Mouse (Mus musculus) A20 (cell line): ENCODE measurements around the gene 1700001O22Rik.

ENCODE experiments used
- DNase-seq: peaks from one replicate; pipeline ENCODE4 v3.0.0-alpha.2; 2011; ENCODE audit warnings: low read depth, low spot score

The 1700001O22Rik gene

DNA sequence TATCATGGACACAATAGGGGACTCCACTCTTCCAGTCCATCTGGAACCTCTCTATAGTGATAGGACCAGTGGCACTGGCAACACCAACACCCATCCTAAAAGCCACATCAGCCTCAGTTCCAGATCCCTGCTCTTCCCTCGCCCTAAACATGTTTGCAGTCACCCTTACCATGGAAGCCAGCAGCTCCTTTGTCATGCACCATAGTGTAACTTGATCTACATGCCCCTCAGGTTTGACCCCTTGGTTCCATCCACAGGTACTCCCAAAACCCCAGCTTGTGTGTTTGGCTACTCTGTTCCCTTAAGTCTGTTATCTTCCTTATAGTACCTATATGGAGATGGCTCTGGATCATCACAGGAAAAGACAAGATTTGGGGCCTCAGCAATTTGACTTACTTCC lies 12.9 kb upstream of the 1700001O22Rik start:
- no peak for DNase-seq

- no peak for DNase-seq
Measured at GRCm38 (mm10) chr2:30810573-30810972, 7.1 kb upstream of the 1700001O22Rik start.

- DNase-seq, result no peak
Measured at GRCm38 (mm10) chr2:30809503-30809902, 6.0 kb upstream of the 1700001O22Rik start.

DNA sequence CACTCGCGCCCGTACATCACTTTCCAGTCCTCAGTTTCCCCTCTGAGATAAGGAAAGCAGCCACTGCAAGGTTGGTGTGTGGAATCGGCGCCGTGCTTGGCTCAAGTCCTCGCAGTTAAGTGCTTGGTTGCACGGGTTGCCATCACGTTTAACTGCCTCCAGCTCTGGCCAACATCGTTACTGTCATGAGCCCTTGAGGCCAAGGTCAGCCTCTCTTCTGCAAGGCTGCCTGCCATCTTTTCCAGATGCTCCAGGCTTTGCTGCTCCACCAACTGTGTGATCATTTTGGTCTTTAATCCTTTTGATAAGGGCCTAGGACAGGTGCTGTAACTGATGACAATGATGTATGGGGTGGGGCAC lies 4.8 kb upstream of the 1700001O22Rik start:
- DNase-seq, result no peak

GRCm38 (mm10) chr2:30807648-30808295 lies 4.3 kb upstream of the 1700001O22Rik start, which contains the start of gene Ntmt1:
Ntmt1 (plus strand) TSS chr2:30807826.
- peak; percentile 100 for DNase-seq

- DNase-seq, result no peak
Measured at GRCm38 (mm10) chr2:30807147-30807647, 3.7 kb upstream of the 1700001O22Rik start.

DNA sequence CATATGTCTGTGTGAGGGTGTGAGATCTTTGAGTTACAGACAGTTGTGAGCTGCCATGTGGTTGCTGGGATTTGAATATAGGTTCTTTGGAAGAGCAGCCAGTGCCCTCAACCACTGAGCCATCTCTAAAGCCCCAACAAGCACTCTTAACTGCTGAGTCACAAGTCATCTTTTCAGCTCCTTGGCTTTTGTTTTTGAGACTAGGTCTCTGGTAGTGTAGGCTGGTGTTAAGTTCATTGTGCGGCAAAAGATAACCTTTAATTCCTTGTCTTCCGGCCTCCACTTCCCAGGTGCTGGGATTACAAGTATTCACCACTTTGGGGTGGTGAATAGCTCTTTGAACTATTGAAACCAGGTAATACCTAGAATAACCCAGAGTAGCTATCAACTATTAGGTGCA lies 2.5 kb upstream of the 1700001O22Rik start:
- no peak for DNase-seq

DNA sequence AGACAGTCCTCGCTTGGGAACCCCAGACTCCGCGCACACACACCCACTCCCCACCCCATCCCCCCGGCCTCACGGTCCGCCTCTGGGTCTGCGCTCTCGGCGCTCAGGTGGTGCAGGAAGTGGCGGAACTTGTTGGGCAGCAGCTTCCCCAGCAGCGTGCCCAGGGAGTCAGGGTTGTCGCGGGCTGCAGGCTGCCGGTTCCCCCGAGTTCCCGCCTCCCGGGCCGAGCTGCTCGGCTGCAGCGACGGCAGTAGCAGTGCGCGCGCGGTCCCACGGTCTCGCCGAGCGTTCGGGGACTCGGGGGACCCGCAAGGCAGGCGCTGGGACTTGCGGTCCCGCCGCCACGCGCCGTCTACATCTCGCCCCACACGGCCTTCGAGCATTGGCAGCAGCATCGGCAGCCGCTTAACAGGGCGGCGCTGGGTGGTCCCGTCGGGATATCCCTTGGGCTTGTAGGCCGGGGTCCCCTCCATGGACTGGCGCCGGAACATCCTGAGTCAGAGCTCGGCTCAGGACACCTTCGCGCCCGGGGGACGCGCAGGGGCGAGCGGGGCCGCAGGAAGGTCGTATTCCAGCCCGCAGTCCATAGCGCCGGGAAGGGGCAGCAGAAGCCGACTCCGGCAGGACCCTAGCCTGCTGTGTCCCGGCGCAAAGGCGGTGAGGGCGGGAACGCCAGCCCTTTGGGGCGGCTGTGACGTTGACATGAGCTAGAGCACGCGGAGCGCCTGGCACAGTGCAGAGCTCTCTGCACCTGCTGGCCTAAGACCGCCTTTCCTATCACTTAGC lies 2.2 kb downstream of the 1700001O22Rik start:
- DNase-seq, result no peak

DNA sequence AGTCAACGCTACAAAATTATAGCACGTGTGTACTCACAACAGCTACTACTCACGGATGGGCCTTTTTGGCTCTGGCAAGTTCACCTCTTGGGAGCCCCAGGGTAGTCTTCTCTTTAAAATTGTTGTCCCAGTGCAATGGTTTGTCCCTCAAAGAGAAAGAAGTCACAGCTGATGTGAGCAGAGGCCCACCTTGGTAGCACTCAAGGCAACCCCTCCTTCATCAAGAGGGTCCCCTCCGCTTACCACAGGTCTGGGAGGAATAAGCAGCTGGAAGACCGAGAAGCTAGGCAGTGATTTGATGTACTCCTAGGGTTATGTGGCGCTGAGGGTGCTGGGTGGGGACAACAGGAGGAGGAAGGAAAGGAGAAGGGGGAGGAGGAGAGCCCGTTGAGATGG lies 2.8 kb downstream of the 1700001O22Rik start:
- DNase-seq, result no peak

- no peak for DNase-seq
Measured at GRCm38 (mm10) chr2:30799456-30799855, 4.0 kb downstream of the 1700001O22Rik start.

DNA sequence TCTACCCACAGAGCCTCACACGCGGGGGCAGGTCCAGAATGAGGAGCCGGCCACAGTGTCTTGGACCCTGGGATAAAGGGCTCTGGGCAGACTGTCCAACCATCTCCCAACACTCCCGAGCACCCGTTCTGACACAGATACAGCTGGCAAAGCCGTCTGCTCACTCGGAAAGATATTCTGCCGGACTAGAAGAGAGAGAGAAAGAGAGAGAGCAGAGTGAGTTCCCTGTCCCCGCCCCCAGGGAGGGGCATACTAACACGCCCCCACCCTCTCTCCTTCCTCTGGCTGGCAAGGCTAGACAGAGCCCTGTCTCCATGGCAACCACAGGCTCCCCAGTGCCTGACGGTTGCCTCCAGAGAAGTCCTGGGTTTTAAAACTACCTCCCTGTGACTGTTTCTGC lies 7.1 kb downstream of the 1700001O22Rik start:
- peak; percentile 62 for DNase-seq

- DNase-seq, result no peak
Measured at GRCm38 (mm10) chr2:30795889-30796275, 7.6 kb downstream of the 1700001O22Rik start.

DNA sequence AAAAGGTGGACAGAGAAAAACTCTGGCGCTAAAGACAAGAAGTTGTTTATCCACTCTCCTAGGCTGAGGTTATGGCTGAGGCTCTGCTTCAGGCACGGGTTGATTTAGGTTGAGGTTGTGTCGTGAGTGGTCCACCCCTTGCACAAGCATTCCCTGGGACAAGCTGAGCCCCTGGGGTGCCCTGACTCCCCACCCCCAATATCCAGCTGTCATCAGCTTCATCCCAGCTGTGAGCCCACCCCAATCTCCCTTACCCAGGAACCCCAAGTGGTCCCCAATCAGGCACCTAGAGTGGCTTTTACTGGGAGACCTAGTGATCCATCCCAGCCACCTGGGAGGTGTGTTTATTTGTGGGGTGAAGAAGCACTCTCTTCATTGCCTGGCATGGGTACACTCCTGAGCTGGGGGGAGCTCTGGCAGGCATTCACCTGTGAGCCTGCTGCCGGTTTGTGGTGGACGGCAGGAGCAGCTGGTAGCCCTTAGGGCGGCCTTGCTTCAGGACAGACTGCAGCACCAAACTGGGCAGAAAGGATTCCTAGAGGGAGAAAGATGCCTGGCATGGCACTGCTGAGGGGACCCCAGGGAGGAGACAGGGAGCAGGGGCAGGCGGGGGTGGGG lies 8.1 kb downstream of the 1700001O22Rik start:
- DNase-seq, result no peak

DNA sequence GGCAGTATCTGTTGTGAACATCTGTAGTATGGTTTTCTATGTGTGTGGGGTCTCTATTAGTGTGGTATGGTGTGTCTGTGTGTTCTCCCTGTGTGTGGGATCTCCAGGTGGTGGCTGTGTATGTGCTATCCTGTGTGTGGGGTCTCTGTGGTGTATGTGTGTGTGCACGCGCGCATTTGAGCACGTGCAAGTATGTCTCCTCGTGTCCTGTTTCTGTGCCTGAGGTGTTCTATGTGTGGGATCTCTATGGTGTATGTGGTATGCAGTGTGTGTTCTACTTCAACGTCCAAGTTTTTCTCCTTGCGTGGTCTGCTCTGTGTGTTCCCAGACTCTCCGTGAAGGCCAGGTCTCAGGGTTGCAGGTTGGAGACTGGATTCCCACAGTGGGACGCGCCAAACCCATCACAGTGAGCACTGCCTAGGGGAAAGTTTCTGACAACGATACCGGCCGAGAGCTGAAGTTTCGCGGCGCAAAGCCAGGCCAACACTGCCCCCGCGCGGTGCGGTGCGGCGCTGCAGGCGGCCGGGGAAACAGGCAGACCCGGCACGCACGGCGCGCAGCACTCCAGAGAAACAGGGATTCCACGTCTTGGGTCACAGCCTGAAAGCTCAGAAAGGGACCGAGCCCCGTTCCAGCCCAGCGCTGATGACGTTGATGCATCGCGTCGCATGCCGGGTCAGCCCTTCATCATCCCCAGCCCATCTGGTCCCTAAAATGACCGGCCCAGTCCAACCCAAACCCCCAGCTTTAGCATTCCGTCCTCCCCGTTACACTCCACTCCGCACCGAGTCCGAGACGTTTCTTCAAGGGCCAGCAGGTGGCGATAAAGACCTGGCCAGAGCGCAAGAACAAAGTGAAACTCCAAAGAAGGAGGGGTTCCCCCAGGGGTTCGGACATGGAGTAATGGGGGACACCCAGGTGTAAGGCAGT lies 9.0 kb downstream of the 1700001O22Rik start:
- peak; percentile 92 for DNase-seq

DNA sequence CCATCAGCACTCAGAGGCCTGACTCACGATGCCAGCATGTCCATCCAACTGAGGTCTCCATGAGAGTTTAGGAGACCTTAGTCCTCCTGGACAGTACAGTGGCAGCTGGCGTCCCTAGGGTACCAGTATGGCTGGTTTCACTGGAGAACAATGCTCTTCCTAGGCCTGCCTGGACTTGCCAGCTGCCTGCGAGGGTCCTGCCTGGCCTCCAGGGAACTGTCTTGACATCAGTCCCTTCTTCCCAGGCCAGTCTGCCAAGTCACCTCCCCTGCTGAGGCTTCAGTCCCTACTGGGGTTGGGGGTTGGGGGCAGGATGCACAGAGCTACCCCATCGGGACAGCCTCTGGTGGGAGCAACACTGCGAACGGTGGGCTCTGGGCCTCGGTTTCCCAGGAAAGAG lies 11.4 kb downstream of the 1700001O22Rik start:
- no peak for DNase-seq

DNA sequence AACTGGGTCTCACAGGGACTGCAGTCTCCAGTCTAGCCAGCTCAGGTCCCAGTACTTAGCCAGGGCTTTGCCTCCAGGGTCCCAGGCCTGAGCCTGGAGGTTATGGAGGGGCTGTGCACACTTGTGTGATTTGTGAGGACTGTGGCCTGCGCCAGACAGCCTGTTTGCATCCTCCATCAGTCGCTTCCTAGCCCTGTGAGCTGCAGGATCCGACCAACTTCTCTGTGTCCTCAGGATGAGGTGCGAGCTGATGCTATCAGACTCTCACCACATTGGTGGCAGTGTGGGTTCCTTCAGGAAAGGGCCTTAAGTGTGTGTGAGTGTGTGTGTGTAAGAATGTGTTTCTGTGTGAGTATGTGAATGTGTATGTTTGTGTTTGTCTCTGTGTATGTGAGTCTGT lies 16.0 kb downstream of the 1700001O22Rik start:
- no peak for DNase-seq

DNA sequence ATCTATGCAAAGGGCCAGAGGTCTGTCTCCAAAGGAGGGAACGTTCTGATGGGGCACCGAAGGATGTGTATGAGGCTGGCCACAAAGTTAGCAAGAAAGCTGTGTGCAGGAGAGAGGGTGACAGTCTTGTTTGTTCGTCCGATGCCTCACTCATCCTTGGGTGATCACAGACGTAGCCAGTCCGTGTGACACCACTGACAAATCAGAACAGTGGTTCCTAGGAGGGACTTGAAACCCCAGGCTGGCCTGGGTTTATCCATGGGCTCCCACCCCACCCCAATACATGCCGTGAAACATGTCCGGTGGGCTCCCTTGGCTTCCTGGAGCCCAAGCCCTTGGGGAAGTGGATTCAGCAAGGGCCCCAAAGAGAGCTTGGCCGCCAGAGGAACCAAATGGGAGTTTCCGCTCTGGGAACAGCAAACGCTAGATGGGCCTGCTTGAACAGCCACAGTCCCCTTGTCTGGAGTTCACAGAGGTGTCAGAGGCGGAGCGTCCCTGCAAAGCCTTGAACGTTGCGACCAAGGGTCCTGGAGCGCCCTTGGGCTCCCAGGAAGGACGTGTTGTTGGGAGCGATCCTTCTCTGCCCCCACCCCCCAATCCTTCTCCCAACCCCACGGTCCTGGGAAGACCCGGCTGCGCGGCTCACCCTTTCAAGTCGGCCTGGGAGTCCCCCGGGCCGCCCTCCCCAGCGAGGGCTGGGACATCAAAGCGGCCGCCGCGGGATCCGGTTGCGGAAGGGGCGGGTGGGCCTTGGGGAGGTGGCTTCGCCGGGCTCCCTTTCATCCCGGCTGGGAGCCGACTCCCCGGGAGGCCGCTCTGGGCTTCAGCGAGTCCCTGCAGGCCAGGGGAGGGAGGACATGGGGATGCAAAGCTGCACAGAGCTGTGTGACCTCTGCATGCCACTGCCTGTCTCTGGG lies 19.1 kb downstream of the 1700001O22Rik start:
- no peak for DNase-seq

DNA sequence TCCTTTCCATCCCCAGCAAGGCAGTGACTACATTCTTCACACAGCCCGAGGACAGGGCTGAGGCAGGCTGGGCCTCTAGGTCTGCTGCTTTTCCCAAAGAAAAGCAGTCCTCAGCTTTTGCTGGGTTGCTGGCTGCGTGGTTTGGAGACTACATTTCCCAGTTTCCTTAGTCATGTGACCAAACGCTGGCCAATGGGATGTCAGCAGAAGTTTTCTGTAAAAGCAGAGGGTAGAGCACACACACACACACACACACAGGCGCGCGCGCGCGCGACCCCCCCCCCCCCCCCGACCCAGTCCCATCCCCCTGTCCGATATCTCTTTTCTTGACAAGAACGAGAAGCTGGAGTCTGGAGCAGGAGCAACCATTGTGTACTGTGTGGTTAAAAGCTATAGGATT lies 20.1 kb downstream of the 1700001O22Rik start:
- peak; percentile 31 for DNase-seq

DNA sequence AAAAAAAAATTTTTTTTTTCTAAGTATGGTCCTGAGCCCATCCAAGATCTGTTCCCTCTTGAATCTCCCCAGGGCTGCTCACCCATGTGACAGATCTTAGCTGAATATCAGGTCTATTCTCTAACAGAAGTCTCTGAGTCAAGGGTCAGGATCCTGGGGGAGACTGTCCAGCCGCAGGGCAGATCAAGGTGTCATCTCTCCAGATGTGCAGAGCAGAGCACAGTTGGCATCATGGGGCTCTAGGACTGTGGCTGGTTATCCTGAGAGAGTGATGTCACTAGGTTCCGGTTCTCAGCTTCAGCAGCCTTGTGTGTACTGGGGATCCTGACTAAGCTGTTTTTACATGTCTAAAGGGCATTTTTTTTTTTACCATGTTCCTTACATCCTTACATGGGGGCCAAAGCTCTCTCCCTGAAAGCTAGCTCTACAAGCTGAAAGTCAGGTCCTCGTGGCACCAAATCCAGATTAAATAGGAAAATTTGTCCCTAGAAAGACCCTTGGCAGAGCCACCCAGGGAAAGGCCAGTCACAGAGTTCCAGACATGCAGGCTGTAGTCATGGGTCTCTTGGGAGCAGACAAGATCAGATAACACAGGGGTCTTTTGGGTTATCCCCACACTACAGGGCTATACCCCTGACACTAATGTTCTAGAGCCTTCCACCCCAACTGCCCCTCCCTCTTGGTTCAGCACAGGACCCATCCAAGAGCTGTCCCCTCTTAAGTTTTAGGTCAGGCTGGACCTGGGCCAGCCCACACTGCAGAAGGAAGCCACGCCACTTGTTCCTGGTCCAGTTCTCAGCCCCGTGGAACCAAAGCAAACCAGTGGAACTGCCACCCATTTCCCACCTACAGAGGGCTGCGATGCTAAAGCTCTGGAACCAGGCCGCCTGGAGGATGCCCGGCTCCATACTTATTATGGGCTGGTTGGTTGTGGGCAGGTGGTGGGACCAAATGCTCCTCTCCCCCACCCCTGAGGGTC lies 20.9 kb downstream of the 1700001O22Rik start:
- DNase-seq, result no peak
